Mouse (Mus musculus) E14TG2a.4 (cell line): ENCODE measurements around the gene Spsb3.

Source experiments
- CTCF ChIP-seq: conservative IDR thresholded peaks from 2 replicates; pipeline ENCODE4 v1.5.1; 2014; ENCODE audit warnings: low read length
- NANOG ChIP-seq: IDR thresholded peaks from 2 replicates; pipeline ENCODE4 v1.6.1; 2014; ENCODE audit warnings: borderline replicate concordance, low read length, mixed read lengths
- POU5F1 ChIP-seq: IDR thresholded peaks from 2 replicates; pipeline ENCODE4 v1.6.1; 2014; ENCODE audit warnings: low read length, borderline replicate concordance

DNA sequence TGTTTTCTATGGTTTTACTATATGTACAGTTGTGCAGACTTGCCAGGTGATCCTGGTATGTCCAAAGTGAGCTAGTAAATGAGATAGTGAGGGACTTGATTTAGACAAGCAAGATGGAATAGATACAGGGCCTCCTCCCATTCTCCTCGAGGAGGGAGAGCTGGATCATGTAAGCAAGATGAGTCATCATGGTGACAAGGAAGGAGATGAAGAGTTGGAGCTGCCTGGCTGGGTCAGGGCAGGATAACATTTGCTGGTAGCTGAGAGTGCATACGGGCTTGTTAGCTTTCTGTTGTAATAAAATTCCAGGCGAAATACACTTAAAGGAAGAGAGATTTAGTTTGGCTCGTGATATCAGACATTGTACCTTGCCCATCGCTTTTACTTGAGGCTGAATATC, 46.1 kb upstream of the Spsb3 start:
- TF ChIP-seq CTCF (no peak), POU5F1 (no peak), NANOG (no peak)
